Mouse (Mus musculus) C2C12 (cell line): ENCODE data around the gene Apba1.

Experiments
- CTCF ChIP-seq: IDR thresholded peaks from one replicate; pipeline ENCODE4 v1.5.1; 2011; ENCODE audit not compliant: control insufficient read depth, insufficient read depth, insufficient read length
- USF1 ChIP-seq: IDR thresholded peaks from one replicate; pipeline ENCODE4 v1.6.1; 2011; ENCODE audit warnings: low read depth, mild to moderate bottlenecking, control low read depth, moderate library complexity

DNA sequence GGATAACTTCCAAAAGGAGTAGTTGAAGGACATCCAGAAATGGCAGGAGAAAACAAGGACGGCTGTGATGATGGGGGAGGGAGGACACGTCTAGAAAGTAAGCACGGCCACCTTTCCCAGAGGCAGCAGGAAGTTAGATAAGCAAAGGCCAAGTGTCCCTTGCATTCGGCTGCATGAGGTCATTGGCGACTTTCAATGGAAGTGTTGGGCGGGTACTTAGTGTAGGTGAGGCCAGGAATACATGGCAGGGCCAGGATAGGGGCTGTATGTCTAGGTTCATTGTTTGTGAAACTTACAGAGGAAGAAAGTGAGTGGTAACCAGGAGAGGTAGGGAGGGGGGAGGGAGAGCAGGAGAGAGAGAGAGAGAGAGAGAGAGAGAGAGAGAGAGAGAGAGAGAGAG, 33.0 kb downstream of the Apba1 start:
- no peak for TF ChIP-seq CTCF
- no peak for TF ChIP-seq USF1
